Mouse (Mus musculus) G1E (cell line): Measurements from ENCODE around the gene Dab1. TPM values are rescaled to one million over a fixed set of nuclear protein-coding genes. Genes with fewer than 3 reads are reported as not detected.

ENCODE experiments used
- ATAC-seq: 2 replicates; pipeline ENCODE4 v1.8.0; 2016; ENCODE audit warnings: mild to moderate bottlenecking; ENCODE audit not compliant: insufficient number of reproducible peaks, poor library complexity, low FRiP score, severe bottlenecking; ENCODE audit errors: extremely low read depth
- DNase-seq: peaks from one replicate; pipeline ENCODE4 v3.0.0; 2012; ENCODE audit warnings: low spot score
- H3K27me3 ChIP-seq: 2 replicates; pipeline ENCODE4 v1.6.1; 2012; ENCODE audit warnings: mild to moderate bottlenecking, low read length, inconsistent platforms; ENCODE audit not compliant: insufficient read depth
- H3K36me3 ChIP-seq: replicated peaks from 2 replicates; pipeline ENCODE3; 2012; ENCODE audit warnings: mild to moderate bottlenecking, inconsistent platforms
- H3K4me1 ChIP-seq: 2 replicates; pipeline ENCODE4 v1.6.1; 2012; ENCODE audit warnings: low read depth, low read length, inconsistent platforms, mixed read lengths; ENCODE audit not compliant: insufficient read depth
- H3K4me3 ChIP-seq: 2 replicates; pipeline ENCODE4 v1.5.1; 2012; ENCODE audit warnings: low read depth, mild to moderate bottlenecking, inconsistent platforms, low read length, moderate library complexity, mixed read lengths
- H3K9me3 ChIP-seq: replicated peaks from 2 replicates; pipeline ENCODE4 v1.6.1; 2012; ENCODE audit warnings: inconsistent platforms
- CTCF ChIP-seq: IDR thresholded peaks from 2 replicates; pipeline ENCODE4 v1.5.1; 2012; ENCODE audit warnings: low read depth, low read length, inconsistent platforms, mixed read lengths
- GATA1 ChIP-seq: IDR thresholded peaks from 2 replicates; pipeline ENCODE4 v1.6.1; 2012; ENCODE audit warnings: borderline replicate concordance, low read length, inconsistent platforms, mixed read lengths
- GATA2 ChIP-seq: IDR thresholded peaks from 2 replicates; pipeline ENCODE4 v1.6.1; 2012; ENCODE audit warnings: low read depth, low read length, inconsistent platforms, borderline replicate concordance
- POLR2AphosphoS5 ChIP-seq: IDR thresholded peaks from 2 replicates; pipeline ENCODE4 v1.6.1; 2012; ENCODE audit warnings: low read depth, low read length, inconsistent platforms; ENCODE audit not compliant: insufficient replicate concordance
- TAL1 ChIP-seq: conservative IDR thresholded peaks from 2 replicates; pipeline ENCODE4 v1.6.1; 2012; ENCODE audit warnings: low read depth, low read length, inconsistent platforms, mixed read lengths
- polyA plus RNA-seq: library from polyadenylated mRNA; stranded (reverse); fragments of >175 nt; gene quantifications from 2 replicates; pipeline ENCODE4 v1.2.3, GENCODE M21; 2012
- total RNA-seq, 2 experiments: library from RNA; stranded (forward) in 1 of 2; stranded (reverse) in 1 of 2; fragments of 200-1000 nt in 1 of 2; fragments of >200 nt in 1 of 2; fragmentation: Nextera tagmentation in 1 of 2; gene quantifications; 2 replicates each; pipeline ENCODE4 v1.2.3; 2014 to 2017

The Dab1 gene
- total and polyA plus RNA-seq, 3 experiments: 0.16 TPM; not detected in 2

DNA sequence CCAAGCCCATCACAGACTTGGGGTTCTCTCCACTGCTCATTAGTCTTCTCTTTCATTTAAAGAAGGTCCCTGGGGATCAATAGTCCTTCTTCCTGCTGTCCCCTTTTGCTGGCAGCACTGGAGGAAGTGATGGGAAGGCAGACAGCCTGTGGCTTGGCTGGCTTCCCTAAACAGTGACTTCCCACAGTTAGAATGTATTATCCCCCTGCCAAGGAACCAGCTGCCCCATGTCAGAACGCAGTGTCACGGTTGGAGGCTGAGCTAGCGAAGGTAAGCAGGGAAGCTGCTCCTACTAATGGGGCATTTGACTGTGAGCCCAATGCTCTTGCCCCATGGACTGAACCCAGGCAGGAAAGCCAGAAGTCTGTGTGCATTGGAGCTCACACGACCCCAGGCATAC, 162.2 kb downstream of the Dab1 start:
- Histone ChIP-seq H3K4me1 (no peaks in the 10 kb centered on the region), H3K36me3 (no peaks in the 10 kb centered on the region), H3K9me3 (peaks cover 47% of the 10 kb centered on the region), H3K27me3 (no peaks in the 10 kb centered on the region), H3K4me3 (no peak overlapping the region)
- TF ChIP-seq GATA2: no peak
- no peak for TF ChIP-seq CTCF
- TF ChIP-seq TAL1: no peak
- no peak for TF ChIP-seq POLR2AphosphoS5
- TF ChIP-seq GATA1: no peak
- no peak for DNase-seq
- no peak for ATAC-seq

DNA sequence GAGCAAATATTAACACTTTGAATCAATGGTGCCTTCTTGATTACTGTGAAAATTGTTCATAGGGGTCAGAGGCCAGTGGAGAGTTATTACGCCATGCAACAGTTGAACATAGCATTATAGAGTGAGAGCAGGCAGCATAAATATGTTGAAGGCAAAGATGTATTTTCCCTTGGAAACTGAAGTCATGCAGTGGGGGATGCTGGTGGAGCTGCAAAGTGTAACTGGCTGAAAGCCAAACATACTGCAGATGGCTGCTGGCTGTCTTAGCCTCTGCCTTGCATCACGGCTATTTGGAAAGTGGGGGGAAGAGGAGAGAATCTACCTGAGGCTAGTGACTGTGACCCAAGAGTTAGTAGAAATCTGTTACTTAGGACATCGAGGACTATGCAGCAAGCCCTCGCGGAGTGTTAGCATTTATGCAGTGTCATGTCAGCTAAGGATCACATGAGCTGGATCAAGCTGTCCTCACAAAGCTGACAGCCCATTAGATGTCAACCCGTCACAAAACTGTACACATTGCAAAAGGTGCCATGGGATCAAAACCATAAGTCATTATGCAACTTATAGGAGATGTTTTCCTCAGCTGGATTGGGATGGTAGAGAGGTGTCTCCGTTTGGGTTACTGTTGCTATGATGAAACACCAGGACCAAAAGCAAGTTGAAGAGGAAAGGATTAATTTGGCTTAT, 164.5 kb downstream of the Dab1 start:
- no peak for ATAC-seq

DNA sequence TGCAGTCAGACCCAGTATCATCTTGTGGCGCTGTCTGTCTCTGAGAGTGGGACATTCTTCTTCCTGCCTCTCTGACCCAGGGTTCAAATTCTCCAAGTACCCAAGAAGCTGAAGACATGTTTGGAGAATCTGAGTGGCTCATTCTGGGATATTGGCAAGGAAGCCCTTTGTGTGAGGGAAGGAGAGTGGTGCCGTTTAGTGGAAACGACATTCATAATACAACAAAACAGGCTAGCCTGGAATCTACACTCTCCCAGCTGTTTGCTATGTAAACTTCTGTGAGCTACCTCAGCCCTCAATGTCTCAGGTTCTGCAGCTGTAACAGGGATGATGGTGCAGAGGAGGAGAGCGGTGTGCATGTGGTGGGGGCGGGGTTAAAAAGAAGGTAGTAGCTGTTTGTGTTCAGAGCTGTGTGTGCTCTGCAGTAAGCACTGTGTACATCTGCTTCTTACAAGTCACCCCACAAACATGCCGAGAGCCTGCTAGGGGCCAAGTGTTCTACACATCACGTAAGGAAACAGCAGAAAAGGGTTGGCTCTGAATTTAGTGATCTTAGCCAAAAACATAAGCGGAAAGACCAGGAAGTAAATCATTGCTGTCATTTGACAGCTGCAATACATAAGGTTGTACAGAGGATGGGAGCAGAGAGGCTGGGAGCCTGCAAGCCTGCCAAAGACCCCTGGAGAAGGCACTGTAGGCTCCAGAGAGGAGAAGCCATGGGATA, 174.6 kb downstream of the Dab1 start:
- no peak for TF ChIP-seq GATA2
- TF ChIP-seq GATA1: no peak
- TF ChIP-seq CTCF: no peak
- TF ChIP-seq TAL1: no peak
- no peak for TF ChIP-seq POLR2AphosphoS5
- H3K27me3 ChIP-seq: no peaks in the 10 kb centered on the region
- ATAC-seq (no peak), DNase-seq (no peak)
- H3K9me3 ChIP-seq: peaks cover 41% of the 10 kb centered on the region
- H3K36me3 ChIP-seq: no peaks in the 10 kb centered on the region
- H3K4me3 ChIP-seq: no peak overlapping the region
- no peaks in the 10 kb centered on the region for H3K4me1 ChIP-seq

More for the DNA sequence above, 164.5 kb downstream of the Dab1 start:
- H3K4me3 ChIP-seq: no peak overlapping the region
- TF ChIP-seq POLR2AphosphoS5 (no peak), TAL1 (no peak), CTCF (no peak), GATA1 (no peak), GATA2 (no peak)
- H3K27me3 ChIP-seq: no peaks in the 10 kb centered on the region
- H3K4me1 ChIP-seq: no peaks in the 10 kb centered on the region
- H3K36me3 ChIP-seq: no peaks in the 10 kb centered on the region
- DNase-seq: no peak
- peaks cover 54% of the 10 kb centered on the region for H3K9me3 ChIP-seq

DNA sequence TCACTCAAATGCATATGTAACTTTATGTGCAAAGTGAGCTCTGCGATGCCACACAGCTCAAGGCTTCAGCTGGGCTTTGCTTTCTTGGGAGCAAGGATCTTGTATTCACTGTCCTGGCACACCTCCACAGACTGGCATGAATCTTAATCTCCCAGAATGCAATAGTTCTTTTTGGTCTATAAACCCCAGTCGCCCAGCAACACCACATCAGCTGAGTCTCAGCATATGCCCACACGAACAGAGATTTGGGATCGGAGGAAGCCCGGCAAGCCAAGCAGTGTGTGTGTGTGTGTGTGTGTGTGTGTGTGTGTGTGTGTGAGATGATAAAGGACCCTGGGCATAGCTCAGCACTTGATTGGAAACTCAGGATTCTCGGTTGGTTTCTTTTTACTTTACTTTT, 177.3 kb downstream of the Dab1 start:
- TF ChIP-seq CTCF (no peak), POLR2AphosphoS5 (no peak), GATA2 (no peak), TAL1 (no peak), GATA1 (no peak)
- Histone ChIP-seq H3K4me1 (no peaks in the 10 kb centered on the region), H3K4me3 (no peak overlapping the region), H3K36me3 (no peaks in the 10 kb centered on the region), H3K9me3 (peaks cover 40% of the 10 kb centered on the region), H3K27me3 (no peaks in the 10 kb centered on the region)
- ATAC-seq (no peak), DNase-seq (no peak)

DNA sequence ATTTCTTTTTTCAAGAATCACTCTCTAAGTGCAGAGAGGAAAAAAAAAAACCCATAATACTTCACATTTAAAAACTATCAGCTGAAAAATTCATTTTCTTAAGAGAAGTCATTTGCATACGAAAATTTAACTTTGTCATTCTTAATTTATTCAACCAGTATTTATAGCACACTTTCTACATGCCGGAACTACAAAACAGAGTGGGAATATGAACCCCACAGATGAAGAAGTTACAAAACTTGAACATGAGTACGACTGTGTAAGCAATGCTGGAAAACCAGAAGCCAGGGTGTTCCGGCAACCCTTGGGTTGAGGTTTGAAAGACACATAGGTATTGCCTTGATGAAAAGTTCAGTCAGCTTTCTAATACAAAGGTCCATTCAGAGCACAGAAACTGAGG, 183.3 kb downstream of the Dab1 start:
- Histone ChIP-seq H3K4me3 (no peak overlapping the region), H3K27me3 (no peaks in the 10 kb centered on the region), H3K9me3 (peaks cover 13% of the 10 kb centered on the region), H3K36me3 (no peaks in the 10 kb centered on the region), H3K4me1 (no peaks in the 10 kb centered on the region)
- DNase-seq: no peak
- TF ChIP-seq POLR2AphosphoS5: no peak
- no peak for TF ChIP-seq GATA2
- no peak for TF ChIP-seq TAL1
- TF ChIP-seq GATA1: no peak
- TF ChIP-seq CTCF: no peak
- ATAC-seq: no peak

DNA sequence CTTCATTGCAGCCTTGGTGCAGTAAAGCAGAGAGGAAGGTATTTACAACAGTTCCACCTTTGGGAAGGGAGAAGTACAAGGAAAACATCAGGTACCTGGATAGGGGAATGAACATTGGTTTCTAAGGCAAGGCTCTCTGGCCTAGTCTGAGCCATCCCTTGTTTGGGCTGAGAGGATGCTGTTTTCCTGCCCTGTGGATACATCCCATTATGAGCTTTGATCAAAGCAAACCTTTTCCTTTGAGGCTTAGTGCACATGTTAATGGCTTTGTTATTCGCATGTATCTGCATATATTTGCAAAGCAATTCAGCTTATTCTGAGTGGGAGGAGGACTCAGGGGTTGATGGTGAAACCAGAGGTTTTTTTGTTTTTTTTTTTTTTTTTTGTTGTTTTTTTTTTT, 185.3 kb downstream of the Dab1 start:
- Histone ChIP-seq H3K9me3 (peaks cover 11% of the 10 kb centered on the region), H3K36me3 (no peaks in the 10 kb centered on the region), H3K4me1 (no peaks in the 10 kb centered on the region), H3K27me3 (no peaks in the 10 kb centered on the region), H3K4me3 (no peak overlapping the region)
- ATAC-seq: no peak
- DNase-seq: no peak
- TF ChIP-seq GATA1: no peak
